Mouse (Mus musculus) thymus, postnatal 0 days (tissue): ENCODE results near the gene Gpr19. TPM values are rescaled to one million over a fixed set of nuclear protein-coding genes. Genes with fewer than 3 reads are reported as not detected.
A peak's percentile ranks its signal among the peaks of the same experiment; 100 is the strongest.

Source experiments
- DNase-seq: peaks from one replicate; pipeline ENCODE4 v3.0.0-alpha.2; 2015; ENCODE audit warnings: low spot score
- polyA plus RNA-seq: library from polyadenylated mRNA; unstranded; fragments of >200 nt; fragmentation: Nextera tagmentation; extraction: Ambion mirVana; gene quantifications from 2 replicates; pipeline ENCODE4 v1.2.1, GENCODE M21; 2015

Gpr19 gene
- polyA plus RNA-seq, 1 experiment from 2014 or later = 11.8 TPM

DNA sequence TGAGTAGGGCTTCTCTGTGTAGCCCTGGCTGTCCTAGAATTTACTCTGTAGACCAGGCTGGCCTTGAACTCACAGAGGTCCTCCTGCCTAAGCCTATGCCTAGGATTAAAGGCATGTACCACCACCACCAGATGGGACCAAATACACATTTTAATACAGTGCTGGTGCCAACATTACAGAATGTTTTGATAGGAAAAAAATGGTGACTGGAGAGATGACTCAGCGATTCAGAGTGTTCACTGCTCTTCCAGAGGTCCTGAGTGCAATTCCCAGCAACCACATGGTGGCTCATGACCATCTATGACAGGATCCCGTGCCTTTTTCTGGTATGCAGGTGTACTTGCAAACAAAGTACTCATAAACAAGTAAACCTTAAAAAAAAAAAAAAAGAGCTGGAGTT is 48.9 kb downstream of the Gpr19 start:
- no peak for DNase-seq

DNA sequence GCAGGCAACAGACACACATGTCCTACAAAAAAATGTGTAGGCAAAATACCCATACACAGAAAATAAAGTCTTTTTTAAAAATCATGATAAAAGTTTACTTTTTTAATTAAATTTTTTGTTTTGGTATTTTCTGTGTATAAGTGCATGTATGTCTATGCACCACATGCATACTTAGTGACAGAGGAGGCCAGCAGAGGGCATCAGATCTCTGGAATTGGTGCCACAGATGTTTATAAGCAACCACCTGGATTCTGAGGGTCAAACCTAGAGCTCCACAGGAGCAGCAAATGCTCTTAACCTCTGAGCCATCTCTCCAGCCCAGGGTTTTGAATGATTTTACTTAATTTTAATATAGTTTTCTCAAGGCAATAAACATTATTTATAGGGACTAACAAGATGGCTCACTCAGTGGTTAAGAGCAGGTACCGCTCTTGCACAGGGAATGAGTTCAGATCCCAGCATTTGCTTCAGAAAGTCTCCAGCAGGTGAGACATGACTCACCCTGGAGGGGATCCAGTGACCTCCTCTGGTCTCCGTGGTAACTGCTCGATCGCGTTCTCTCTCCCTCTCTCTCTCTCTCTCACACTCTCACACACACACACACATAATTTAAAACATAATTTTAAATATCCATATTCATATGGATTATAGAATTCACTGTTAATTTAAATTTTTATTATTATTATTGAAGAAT is 50.0 kb downstream of the Gpr19 start:
- peak; percentile 68 for DNase-seq

DNA sequence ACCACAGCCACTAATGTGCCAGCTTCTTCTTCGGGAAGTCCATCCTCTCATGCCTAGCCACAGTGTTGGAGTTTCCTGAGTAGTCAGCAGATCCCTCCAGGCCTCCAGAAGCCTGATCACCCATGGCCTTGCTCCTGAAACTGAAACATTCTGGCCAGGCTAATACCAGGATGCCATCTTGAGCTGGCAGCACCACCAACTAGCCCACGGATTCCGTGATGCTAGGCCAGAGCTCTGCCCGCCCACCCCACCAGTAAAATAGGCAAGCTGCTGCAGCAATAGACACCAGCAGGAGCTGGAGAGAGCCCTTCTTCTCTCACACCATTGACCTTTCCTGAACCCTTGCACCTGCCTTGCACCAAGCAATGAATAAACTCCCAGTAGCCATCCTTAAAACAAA is 50.8 kb downstream of the Gpr19 start:
- DNase-seq = no peak

DNA sequence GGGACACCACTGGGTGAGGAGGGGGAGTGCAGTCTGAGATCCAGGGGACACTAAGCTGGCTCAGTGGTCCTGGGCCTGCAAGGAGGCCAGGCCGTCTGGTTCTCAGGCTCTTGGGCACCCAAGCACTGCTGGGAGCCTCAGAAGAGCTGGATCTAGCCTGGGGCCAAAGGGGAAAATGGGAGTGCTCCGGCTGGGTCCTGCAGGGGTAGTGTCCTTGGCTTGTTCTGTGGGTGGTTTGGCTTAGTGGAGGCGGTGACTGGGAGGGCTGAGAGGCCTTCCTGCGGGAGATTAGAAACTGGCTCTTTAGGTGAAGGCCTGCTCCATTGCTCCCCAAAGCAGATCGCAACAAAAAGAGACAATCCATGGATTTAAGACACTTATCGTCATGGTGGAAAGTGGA is 52.1 kb downstream of the Gpr19 start:
- DNase-seq = no peak

DNA sequence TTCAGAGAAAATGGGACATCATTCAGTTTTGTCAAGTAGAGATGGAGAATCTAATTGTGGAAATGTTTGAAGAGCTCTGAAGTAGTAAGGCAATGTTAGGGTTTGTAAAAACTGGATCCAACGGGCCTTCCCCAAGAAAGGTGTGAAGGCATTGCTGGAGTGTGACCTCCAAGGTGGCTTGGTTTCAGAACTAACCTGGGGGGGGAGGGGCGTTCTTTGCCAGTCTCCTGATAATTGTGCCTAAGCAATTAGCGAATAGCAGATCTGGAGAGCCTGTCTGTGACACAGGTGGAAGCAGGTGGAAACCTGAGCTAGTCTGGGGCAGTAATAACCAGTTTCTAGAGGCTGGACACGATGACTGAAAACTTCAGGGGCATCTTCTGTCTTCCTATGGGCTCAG is 52.7 kb downstream of the Gpr19 start:
- DNase-seq = no peak

DNA sequence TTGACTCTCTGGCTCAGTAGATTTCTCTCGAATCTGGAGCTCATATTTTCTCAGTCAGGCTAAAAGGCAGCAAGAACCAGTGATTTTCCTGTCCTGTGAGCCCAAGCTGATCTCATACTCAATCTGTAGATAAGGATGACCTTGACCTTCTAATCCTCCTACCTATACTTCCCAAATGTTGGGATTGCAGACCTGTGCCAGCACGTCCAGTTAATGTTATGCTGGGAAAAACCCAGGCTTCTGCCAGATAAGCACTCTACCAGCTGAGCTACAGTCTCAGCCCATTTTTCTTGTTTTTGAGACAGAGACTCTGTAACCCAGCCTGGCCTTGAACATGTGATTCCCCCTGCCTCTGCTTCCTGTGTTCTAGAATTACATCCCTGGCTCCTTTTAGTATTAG is 58.0 kb downstream of the Gpr19 start:
- no peak for DNase-seq

DNA sequence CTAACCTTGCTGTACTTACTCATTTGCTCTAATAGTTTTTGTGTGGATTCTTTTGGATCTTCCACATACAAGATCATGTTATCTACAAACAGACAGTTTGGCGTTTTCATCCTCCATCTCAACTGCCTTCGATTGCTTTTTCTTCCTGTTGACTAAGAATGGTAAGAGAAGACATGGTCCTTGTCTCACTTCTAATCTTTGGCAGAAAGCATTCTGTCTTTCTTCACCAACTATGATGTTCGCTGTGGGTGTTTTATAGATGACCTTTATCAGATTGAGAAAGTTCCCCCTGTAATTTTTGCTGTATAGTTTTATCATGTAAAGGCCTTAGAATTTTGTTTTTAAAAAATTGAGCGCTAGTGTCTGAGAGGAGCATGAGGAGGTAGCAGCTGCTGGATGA is 60.3 kb downstream of the Gpr19 start:
- DNase-seq = no peak

DNA sequence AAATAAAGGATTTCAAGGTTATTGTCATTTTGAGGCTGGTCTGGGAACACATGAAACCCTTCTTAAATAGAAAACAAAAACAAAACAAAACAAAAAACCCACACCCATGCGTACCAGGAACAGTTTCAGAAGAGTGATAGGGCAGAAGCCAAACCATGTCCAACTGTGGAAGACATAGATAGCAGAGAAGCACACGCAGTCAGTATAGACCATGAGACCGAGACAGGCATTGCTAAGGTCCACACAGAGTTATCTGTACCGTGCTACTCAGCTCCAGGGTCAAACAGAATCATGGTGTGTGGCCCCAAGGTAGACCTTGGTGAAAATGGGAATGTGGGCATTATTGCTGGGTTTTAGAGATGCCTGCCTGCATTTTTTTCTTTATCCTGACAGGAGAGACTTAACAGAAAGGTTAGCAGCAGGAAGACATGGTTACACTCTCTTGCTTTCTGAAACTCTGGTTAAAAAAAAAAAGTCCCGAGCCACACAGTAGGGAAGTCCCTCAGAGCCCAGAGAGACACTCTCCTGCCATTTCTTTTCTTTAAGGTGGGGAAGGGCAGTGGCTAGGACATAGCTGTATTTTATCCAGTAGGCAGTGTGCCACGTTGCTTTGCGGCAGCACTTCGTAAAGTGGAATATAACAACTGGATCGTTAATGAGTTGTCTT is 63.7 kb downstream of the Gpr19 start:
- no peak for DNase-seq

DNA sequence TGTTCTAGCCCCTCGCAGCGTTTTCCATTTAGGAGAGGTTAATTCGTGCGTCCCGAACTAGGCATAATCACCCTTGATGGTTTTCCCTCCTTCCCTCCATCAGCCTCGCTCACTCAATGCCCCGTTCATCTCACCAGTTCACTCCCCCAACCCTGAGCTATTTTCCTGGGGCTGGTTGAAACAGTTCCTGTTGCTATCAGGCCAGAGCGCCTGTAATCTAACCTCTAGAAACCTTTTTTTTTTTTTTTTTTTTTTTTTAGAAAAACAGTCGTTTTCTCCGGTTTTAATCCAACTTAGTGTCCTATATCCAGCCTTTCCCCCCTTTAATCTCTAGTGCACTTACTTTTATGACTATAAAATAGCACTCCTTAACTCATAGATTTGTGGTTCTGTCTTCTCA is 67.6 kb downstream of the Gpr19 start:
- no peak for DNase-seq

DNA sequence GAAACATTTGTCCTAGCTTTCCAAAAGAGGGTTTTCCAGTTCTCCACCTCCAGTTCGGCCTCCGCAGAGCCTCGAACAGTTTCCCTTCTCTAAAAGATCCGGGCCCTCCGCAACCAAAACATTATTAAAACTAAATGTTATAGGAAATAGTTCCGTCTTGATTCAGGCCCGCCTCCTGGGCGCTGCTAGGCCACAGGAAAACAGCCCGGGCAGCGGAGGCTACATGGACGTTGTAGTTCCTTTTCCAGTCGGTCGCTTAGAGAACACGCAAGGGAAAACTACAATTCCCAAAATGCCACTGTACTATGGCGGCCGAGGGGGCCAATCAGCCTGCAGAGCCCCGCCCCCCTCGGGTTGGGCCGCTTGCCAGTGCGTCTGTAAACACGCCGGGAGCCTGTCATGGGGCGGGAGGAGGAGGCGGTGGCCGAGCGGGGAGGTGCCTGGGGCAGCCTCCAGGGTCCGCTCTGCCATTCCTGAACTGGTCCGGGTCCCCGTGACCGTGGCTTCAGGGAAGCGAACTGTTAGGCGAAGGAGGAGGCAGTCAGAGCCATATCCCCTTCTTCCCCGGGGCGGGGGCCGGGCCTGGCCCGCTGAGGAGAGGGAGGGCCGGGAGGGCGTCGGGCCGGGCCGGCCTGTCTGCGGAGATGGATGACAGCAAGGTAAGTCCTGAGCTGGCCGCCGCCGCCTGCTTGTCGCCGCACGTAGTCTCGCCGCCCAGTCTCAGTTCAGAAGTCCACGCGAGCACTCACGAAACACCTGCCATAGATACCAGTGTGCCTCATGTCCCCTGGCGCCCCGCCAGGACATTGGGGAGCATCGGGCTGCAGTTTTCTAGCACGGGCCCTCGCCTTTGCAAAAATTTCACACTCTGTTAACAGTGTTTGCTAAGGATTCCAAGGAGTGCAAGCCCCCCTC is 68.3 kb downstream of the Gpr19 start, which contains the start of gene Crebl2:
Gene Crebl2 (plus strand): TSS at position 369 of the 915 bp plus-strand sequence.
- DNase-seq = peak; percentile 97

DNA sequence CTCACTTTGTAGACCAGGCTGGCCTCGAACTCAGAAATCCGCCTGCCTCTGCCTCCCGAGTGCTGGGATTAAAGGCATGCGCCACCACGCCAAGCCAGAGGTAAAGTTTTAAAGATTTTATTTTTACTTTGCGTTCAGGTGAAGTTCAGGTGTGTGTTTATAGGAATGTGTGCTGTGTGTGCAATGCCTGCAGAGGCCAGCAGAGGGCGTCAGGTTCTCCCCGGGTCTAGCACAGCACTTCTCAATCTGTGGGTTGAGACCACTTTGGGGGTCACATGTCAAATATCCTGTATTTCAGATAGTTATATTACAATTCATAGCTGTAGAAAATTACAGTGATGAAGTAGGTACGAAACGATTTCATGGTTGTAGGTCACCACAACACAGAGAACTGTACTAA is 75.5 kb downstream of the Gpr19 start:
- peak; percentile 32 for DNase-seq

DNA sequence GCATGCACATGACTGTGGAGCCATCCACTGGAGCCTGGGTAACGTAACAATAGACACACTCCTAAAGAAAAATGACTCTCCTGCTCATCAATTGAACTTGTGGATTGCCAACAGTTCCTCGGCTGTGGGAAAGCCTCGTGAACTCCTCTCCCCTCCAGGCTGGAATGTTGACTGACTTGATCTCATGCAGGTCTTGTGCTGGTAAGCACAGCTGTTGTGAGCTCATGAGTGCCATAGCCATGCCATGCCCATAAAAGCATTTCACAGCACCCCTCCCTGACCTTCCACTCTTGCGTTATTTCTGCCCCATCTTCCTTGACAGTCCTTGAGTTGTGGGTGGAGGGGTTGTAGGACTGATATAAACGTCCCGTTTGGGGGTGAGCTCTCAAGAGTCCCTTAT is 78.0 kb downstream of the Gpr19 start:
- DNase-seq = no peak

DNA sequence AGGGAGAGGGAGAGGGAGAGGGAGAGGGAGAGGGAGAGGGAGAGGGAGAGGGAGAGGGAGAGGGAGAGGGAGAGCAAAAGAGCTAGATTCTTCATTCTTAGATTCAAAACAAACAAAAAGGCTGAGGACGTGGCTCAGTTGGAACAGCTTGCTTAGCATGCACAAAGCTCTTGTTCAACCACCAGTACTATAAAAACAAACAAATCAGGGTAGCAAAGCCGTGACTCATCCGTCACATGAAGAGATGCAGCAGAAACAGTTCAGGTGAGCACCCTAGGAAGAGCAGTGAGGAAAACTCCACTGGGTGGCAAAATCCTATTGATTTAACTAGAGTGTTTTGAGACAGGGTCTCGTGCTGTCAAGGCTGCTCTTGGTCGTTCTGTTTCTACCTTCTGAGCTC is 78.6 kb downstream of the Gpr19 start:
- no peak for DNase-seq

Other genes with a start within 250 kb of the Gpr19 start
- 6.6 and 7.5 TPM in 2 replicates for gene Dusp16, start 106.0 kb downstream of the Gpr19 start, polyA plus RNA-seq
- gene Crebl2, start 68.4 kb downstream of the Gpr19 start, polyA plus RNA-seq = 4.9 and 5.5 TPM in 2 replicates
- 53.0 and 58.8 TPM in 2 replicates for gene Cdkn1b, start 21.8 kb upstream of the Gpr19 start, polyA plus RNA-seq
- gene Apold1, start 83.1 kb upstream of the Gpr19 start, polyA plus RNA-seq = 3.2 and 4.4 TPM in 2 replicates
- gene Ddx47, start 113.0 kb upstream of the Gpr19 start, polyA plus RNA-seq = 117 and 122 TPM in 2 replicates
- gene Gprc5a, start 167.1 kb upstream of the Gpr19 start, polyA plus RNA-seq = 3.7 and 4.6 TPM in 2 replicates
- 0.10 and 0.24 TPM in 2 replicates for gene Gprc5d, start 219.7 kb upstream of the Gpr19 start, polyA plus RNA-seq